Mouse (Mus musculus) gastrocnemius, postnatal 4 days (tissue): ENCODE measurements around the gene Tln2. TPM values are rescaled to one million over a fixed set of nuclear protein-coding genes. Genes with fewer than 3 reads are reported as not detected.
"Not testable (repeated sequence)": the region's sequence is repeated elsewhere in the genome, so short reads cannot be mapped to it uniquely, and the experiment has no call there.

Experiments
- DNase-seq, 2 experiments: peaks; one replicate each; pipeline ENCODE4 v3.0.0; 2021 to 2022; ENCODE audit warnings: low spot score in 2 of 2, mixed read lengths in 2 of 2
- total RNA-seq, 2 experiments: library from RNA; stranded (reverse); gene quantifications; 2 replicates each; pipeline ENCODE4 v1.2.3; 2021

The Tln2 gene
- total RNA-seq, 2 experiments from 2014 or later: 118 to 134 TPM

DNA sequence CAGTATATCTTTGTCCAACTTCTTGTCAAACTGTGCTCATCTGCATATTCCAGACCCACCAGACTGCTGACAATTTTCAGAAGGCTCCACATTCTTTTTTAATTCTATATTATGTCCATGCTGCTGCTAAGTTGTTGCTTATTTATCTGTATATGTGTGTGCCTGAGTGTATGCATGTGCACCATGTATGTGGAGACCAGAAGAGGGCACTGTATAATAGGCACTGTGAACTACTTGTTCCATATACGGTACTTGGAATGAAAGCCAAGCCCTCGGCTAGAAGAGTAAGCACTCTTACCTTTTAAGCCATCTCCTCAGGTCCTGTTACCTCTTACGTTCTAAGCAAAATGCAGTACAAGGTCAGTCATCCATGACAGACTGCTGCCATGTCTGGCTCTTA is 274.0 kb downstream of the Tln2 start:
- DNase-seq: no peak

DNA sequence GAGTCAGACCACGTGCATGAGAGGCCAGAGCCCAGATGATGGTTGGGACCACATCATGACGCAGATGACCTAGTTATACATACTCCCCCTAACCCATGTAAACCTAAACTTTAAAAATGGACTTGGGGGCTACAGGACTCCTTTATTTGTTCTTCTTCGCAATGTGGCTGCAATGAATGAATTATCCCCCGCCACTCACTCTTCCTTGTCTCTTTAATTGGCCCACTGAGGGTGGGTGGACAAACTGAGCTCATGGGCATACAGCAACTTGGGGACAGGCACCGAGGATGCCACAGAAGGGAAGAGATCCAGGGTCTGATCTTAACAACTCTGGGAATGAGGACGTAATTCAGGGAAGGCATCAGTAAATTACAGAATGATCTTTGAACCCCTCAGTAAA is 277.7 kb downstream of the Tln2 start:
- DNase-seq: no peak

DNA sequence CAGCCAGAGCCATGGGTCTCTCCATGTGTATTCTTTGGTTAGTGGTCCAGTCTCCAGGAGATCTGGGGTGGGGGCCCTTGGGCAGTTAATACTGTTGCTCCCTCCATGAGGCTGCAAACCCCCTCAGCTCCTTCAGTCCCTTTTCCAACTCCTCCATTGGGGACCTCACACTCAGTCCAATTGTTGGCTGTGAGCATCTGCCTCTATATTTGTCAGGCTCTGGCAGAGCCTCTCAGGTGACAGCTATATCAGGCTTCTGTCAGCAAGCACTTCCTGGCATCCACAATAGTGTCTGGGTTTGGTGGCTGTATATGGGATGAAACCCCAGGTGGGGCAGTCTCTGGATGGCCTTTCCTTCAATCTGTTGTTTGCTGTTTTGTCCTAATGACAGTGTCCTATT is 279.2 kb downstream of the Tln2 start:
- not testable (repeated sequence) for DNase-seq

DNA sequence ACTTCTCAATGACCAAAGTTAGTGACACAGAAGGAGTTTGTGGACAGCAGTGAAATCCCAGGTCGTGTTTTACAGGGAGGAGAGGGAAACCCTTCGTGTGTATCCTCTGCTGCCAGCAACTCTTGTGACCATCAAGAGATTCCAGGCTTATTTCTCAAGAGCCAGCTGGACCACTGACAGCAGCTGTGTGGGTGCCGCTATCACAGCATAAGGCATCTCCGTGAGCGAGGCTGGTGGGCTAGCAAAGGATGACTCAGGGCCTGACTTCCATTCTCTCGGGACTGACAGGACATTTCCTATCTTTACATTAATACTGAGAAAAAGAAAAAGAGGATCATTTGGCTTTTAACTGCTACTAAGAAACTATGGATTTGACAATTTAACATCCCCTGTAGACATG is 283.1 kb downstream of the Tln2 start:
- no peak for DNase-seq

DNA sequence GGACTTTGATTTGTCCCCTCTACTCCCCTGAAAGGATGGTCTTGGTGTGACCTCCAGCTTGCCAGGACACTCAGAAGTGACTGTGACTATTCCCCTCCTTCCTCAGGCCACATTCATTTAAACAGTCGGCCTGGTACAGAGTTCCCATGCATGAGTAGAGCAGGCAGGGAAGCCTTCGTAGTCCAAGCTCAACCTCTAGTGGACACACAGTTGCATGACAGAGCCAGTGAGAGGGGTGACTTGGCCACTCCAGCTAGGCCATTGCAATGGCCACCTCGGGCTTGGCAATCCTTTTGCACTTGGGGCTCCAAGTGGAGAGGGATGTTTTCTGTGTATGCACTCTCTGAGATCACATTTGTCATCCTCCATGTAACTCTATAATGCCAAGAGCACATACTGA is 285.2 kb downstream of the Tln2 start:
- DNase-seq: no peak

DNA sequence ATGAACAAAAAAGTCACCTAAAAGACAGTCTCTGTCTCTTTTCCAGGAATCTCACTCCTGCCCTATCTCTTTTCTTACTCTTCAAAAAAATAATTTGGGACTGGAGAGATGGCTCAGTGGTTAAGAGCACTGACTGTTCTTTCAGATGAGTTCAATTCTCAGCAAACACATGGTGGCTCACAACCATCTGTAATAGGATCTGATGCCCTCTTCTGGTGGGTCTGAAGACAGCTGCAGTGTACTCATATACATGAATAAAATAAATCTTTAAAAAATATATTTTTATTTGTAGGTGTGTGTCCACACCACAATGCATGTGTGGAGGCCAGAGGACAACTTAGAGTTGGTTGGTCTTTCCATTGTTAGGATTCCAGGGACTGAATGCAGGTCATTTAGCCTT is 286.1 kb downstream of the Tln2 start:
- DNase-seq: no peak

DNA sequence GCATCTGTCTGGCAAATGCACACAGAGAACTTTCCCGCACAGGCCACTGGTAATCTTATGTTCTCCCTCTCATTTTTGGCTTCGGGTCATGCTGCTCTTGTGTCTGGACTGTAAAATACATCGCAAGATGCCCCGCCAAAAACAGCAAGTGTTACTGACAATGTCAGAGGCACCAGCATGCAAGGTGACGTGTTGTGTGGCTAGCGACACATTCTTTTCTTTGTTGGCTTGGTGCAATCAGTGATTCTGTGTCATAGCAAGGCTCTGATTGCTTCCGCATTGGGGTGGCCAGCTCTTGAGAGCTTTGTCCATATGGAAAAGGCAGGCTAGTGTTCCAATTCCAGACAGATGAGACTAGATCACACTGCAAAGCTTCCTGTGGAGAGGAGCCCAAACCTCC is 288.8 kb downstream of the Tln2 start:
- DNase-seq: no peak

DNA sequence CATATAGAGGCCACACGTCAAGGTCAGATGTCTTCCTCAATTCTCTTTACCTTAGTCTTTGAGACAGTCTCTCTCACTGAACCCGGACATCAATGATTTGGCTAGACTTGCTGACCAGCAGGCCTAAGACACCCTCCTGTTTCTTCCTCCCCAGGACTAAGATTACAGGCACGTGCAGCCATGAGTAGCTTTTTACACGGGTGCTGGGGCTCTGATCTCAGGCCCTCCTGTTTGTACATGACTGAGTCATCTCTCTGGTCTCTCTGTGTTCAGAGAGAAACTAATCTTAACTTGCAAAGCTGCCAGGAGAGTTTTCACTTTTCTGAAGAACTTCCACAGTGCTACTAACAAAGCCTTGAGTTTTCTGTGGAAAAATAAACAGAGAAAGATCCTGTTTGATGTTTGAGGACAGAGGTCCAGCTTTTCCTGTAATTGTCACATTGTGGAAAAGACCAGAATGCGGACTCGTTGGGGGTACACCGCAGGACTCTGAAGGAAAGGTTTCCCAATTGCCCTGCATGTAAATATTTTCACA is 289.4 kb downstream of the Tln2 start:
- no peak for DNase-seq

DNA sequence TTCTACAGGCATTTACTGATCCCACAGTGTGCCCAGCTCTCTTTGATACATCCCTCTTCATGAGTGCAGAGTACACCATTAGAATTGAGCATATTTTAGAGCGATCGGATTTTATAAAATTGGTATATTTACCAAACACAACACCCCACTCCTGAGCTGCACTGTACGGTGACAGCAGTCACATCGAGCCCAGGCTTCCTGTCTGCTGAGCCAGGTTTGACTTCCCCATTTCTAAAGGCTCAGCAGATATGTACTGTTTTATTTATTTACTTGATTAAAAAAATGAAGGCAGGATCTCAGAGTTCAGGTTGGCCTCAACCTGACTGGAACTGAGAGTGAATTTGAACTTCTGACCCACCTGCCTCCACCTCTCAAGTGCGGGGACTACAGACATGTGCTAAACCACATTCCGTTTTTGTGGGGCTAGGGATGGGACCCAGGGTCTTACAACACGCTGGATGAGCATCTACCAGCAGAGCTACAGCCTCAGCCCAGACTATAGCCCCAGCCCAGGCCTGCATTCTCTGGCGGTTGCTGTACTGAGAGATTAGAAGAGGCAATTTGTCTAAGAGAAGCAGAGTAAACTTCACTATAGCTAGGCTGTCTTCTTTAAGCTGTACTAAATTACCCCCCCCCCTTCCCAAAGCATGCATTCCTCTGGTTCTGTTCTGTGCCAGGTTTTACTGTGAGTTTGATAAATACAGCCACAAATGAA is 292.1 kb downstream of the Tln2 start:
- DNase-seq: no peak

DNA sequence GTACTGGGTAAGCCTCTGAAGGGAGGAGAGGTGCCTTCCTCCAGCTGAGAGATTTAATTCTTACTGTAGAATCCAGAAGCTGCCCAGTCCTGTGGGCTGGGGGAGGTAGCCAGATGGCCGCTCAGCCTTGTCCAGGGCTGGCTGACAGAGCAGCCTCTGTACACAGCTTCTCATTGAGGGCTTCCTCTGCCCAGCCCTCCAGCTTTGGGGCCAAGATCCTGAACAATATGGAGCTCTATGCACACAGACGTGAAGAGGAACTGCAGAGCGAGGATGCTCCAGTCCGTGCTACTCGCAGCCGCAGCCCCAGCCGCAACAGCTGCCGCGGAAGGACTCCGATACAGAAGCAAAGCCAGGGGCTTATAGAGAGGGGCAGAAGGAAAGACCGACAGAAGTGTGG is 294.0 kb downstream of the Tln2 start:
- no peak for DNase-seq

DNA sequence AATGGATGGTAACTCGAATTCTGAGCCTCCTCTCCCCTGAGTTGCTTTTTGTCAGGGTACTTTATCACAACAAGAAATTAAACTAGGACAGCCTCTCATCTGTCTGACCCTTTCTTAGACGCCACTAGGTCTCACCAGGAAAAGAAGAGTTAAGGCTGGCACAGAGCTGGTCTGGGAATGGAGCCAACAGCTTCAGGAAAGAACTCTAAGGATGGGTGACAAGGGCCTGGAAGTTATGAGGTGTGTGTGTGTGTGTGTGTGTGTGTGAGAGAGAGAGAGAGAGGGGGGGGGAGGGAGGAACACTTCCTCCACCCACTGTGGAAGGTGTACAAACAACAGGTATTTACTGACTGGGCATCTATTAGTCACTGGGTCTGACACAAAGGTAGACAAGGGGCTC is 294.6 kb downstream of the Tln2 start:
- no peak for DNase-seq

DNA sequence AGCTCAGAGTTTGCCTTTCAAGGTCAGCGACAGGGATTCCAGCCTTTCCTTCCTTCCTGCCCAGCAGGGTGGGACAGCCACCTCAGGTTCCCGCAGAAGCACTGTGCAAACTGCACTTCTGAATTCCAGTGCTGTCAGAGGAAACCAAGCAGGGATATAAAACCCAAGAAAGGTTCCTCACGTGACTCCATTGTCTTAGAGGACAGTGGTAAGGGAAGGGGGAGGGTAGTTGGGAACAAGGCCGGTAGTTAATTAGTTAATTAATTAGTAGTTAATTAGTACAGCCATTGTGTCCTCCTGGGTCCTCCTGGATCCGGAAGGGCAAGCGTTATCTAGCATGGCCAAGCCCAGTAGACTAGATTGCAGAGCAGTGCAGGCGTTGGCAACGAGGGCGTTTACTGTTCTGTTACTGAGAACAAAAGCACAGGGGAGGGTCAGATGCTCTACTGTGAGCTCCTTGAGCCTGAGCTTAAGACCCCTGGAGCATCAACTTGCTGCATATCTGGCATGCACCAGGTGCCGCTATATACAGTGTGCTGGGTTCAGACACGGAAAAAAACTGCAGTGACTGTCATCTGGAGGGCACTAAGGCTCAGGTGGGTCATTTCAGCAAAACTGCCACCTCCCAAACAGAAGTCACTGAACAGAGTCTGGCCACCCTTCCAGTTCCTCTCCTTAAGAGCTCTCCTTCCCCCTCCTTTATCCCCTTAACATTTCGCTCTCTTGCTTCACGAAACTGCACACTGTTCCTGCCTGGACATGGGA is 298.5 kb downstream of the Tln2 start:
- no peak for DNase-seq

DNA sequence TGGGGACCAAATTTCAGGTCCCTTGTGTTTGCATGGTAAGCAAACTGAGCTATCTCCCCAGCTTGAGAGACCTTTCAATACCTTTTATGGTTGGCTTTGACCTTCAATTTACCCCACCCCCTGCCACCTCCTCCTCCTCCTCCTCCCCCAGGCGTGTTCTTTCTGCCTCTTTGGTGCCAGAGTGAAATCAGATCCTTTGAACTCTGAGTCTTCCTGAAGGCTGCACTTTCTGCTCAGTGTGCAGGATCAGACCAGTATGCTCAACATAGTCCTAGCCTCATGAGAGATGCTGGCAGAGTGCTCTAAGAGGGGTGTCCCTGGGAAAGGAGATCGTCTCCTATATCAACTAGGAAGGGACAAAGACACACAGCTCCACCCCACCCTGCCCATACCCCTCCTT is 309.4 kb downstream of the Tln2 start:
- no peak for DNase-seq

DNA sequence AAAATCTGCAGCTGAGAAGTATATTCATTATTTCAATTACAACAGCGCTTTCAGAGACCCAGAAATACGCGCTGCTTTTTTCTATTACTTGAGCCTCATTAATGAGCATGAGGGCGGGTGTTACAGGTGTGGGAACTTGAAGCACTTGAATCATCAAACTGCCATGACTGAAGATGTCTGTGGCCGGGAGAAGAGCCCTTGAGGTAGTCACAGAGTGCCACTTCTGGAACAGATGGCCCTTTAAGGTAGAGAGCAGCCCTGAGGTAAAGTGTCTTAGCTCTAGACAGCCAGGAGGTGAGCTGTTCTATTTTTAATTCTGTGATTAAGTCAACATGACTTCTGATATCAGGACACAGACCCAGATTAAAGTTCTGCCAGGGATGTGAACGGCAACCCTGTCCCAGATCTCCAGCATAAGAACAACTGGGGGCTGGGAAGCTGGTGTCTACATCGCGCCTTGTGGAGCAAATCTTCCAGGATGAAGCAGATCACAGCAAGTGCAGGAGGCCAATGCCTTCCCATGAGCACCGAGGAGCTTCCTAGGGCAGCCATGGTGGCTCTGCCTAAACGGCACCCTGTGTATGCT is 312.0 kb downstream of the Tln2 start:
- DNase-seq: no peak

DNA sequence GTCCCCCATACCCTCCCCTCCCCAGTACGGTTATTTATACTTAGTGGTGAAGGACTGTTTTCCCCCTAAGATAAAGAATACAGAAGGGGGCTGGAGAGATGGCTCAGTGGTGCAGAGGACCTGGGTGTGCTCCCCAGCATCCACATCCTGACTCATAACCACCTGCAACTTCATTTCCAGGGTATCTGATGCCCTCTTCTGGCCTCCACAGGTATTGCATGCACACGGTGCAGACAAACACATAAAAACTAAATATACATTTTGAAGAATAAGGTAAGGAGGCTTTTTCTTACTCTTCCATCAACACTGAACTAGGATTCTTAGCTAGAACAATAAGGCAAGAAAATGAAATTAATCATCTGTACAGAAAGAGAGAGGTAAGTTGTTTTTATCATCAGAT is 314.2 kb downstream of the Tln2 start:
- no peak for DNase-seq

DNA sequence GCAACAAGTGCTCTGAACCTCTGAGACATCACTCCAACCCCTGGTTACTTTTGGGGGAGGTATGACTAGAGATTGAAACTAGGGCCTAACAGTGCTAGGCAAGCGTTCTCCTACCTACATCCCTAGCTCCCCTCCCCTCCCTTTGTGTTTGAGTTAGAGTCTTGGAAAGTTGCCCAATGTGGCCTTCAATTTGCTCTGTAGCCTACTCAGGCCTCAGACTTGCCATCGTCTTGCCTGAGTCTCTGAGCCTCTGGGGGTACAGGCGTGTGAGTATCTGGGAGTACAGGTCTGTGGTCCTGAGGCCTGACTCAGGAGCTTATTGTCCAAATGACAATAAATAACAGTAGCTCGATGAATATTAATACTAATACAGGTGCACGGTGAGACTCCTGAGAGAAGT is 317.8 kb downstream of the Tln2 start:
- no peak for DNase-seq

DNA sequence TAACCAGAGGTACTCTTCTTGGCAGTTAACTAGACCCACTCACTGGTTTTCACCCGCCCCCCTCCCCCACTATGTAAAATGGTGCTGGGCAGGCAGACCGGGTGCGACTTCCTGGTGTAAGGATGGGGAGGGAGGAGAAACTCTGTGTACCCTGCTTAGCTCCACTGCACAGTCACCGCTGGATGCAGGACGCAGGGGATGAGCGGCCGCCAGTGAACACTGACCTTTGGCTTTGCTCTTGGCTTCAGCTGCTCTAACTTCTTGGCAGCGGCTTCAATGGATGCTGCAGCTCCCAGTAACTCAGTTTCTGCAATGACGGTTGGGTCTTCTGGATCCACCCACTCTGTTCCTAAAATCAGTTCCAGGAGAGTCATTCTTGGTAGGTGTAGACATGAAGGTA is 319.0 kb downstream of the Tln2 start:
- DNase-seq: peak in 1 of 2 experiments; percentile 30

DNA sequence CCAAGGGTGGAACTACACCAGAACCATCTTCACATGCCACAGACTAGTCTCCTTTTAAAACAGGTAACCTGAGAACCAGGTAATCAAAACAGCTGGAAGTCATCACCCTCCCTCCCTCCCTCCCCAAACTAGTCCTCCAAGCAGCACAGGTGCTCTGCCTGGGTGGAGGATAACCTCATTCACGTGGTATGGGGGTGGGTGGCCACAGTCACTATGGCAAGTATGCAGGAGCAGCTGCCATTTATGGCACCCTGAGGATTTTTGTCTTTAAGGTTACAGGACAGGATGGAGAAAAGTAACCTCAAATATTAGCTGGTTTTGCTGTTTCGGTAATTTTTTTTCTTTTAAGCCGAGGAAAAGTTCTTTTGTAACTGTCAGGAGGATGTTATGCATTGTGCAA is 322.5 kb downstream of the Tln2 start:
- no peak for DNase-seq

DNA sequence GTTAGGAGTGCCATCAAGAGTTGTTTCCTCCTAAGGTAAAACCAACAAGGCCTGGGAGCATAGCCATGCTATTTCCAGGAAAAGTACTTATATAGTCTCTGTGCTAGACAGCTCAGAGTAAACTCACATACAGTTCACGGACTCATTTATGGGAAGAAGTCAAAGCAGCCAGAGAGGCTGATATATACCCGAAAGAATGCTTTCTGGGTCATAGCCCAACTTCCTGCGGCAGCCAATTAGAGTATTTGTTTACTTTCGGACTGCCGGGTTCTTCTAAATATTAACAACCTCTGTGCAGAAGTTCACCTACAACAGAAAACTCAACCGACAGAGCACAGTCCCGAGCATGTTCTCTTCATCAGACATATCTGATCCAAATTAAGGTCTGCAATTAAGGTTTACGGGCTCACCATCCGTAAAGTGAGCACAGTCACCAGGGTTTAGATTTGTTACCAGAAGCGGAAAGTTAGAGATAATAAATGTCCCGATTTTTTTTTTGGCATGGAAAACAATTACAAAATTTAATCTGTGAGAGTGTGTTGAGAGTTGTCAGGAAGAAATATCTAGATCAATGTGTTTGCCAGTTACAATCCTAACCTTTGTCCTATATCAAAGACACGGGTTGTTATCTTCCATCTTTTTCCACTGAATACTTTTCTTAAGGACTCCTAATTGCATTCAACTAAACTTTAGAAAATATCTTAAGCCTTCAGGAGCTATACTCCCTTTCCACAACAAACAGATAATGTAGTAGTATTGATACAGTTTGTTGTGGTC is 323.9 kb downstream of the Tln2 start:
- DNase-seq: no peak

DNA sequence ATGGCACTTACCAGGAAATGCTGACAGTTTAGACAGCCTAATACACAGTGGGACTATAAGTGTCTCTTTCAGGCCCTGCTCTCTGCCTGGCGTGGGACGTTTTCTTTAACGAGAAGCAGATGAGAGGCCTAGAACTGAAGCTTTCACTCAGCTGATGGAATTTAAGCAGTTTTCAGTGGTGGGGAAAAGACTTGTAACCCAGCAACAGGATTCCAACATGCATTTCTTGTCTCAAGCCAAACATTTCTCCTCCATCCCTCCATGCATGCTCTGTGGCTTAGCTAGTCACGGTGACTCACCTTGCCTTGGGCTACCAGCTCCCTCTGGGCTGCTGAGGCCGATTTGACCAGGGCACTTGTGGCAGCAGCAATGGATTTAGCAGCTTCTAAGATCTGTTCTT is 330.5 kb downstream of the Tln2 start:
- DNase-seq: no peak

DNA sequence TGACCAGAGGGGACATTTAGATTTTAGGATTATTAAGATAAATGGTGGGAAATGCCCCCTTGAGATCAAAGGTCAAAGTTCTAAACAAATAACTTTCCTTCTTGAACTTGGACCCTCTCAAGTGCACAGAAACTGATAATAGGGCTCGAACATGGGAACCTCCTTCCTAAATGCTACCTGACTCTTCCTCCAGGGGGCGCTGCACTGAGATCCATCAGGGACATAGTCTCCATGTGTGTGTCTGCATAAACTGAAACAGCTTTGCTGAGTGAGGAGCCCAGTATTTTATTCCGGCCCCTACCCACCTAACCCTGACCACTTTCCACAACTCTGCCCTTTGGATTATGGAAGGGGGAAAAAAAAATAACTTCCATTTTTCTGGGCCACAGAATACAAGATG is 339.1 kb downstream of the Tln2 start:
- no peak for DNase-seq

DNA sequence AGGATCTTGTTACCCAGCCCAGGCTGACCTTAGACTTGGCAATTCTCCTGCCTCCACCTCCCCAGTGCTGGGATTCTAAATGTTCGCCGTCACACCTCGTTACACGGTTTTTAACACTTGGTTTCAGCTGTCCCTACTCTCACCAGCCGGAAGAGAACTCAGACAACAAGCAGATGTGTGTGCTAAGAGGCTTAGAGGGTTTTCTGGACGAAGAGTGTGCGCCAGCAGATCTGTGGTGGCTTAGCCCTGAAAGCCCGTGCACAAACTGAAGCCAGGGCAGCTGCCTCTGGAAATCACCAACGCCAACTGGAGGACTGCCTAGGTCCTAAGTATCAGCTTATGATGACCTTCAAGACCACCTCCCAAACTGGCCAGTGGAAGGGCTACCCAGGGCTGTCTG is 341.5 kb downstream of the Tln2 start:
- DNase-seq: no peak
